Mouse (Mus musculus) left cerebral cortex, adult 2 months (tissue): ENCODE data around the gene 1110025L11Rik. TPM values are rescaled to one million over a fixed set of nuclear protein-coding genes. Genes with fewer than 3 reads are reported as not detected.
"Not testable (repeated sequence)": the region's sequence is repeated elsewhere in the genome, so short reads cannot be mapped to it uniquely, and the experiment has no call there.

ENCODE experiments used
- DNase-seq, 2 experiments: peaks; one replicate each; pipeline ENCODE4 v3.0.0; 2021 to 2022; ENCODE audit warnings: low spot score in 2 of 2, mixed read lengths in 1 of 2; ENCODE audit errors: extremely low spot score in 1 of 2
- H3K27ac ChIP-seq: fragments of 200-600 bp; 2 replicates; pipeline ENCODE4 v1.8.1; 2022
- H3K4me3 ChIP-seq: fragments of 200-600 bp; 2 replicates; pipeline ENCODE4 v1.8.1; 2022
- CTCF ChIP-seq: fragments of 200-600 bp; IDR thresholded peaks from 2 replicates; pipeline ENCODE4 v1.8.1; 2022; ENCODE audit warnings: antibody characterized with exemption, mild to moderate bottlenecking, moderate library complexity
- intact Hi-C: fragments of 180-260 bp; cut with DNase I; formaldehyde crosslinking; loops from one replicate; pipeline ENCODE4 v1.15.1; 2025
- long read RNA-seq, 2 experiments: library from polyadenylated mRNA; stranded (forward); transcript quantifications; one replicate each; pipeline ENCODE4 v2.0.0; 2021; ENCODE audit warnings: borderline mapping rate in 2 of 2
- total RNA-seq, 2 experiments: library from RNA; stranded (reverse); gene quantifications; 2 replicates each; pipeline ENCODE4 v1.2.3; 2021

The 1110025L11Rik gene
- not detected for total RNA-seq
- long read RNA-seq, experiment 1 = 0 reads
- long read RNA-seq, experiment 2 = 0 reads

GRCm38 (mm10) chr16:89063902-89064301, at the start of gene 1110025L11Rik:
1110025L11Rik (minus strand) TSS chr16:89064002.
- H3K4me3 ChIP-seq, intact Hi-C loops, DNase-seq, H3K27ac ChIP-seq: not testable (repeated sequence)

GRCm38 (mm10) chr16:89071041-89071440, 7.2 kb upstream of the 1110025L11Rik start:
- H3K27ac ChIP-seq, H3K4me3 ChIP-seq: not testable (repeated sequence)

GRCm38 (mm10) chr16:89047783-89048182, 16.0 kb downstream of the 1110025L11Rik start, which contains the start of gene Krtap6-5:
Krtap6-5 (minus strand) TSS chr16:89047883.
- DNase-seq = no peak
- intact Hi-C loops = no loop called here
- no peak within 1 kb of the TSS for H3K4me3 ChIP-seq
- TF ChIP-seq CTCF = no peak
- no peak within 1 kb of the TSS for H3K27ac ChIP-seq

More at GRCm38 (mm10) chr16:89071041-89071440, 7.2 kb upstream of the 1110025L11Rik start:
- intact Hi-C loops, DNase-seq: not testable (repeated sequence)

GRCm38 (mm10) chr16:89041372-89041771, 22.4 kb downstream of the 1110025L11Rik start, which contains the start of gene Gm10228:
Gm10228 (minus strand) TSS chr16:89041472.
- H3K4me3 ChIP-seq, intact Hi-C loops, H3K27ac ChIP-seq, DNase-seq: not testable (repeated sequence)

GRCm38 (mm10) chr16:89031399-89031798, 32.4 kb downstream of the 1110025L11Rik start, which contains the start of gene Krtap6-1:
Krtap6-1 (plus strand) TSS chr16:89031699.
- DNase-seq, intact Hi-C loops, H3K27ac ChIP-seq, H3K4me3 ChIP-seq: not testable (repeated sequence)

- DNase-seq, H3K4me3 ChIP-seq, intact Hi-C loops: not testable (repeated sequence)
These were observed 48.8 kb downstream of the 1110025L11Rik start, which contains the start of gene Gm10229 for GRCm38 (mm10) chr16:89014984-89015383. Gm10229 (plus strand) TSS chr16:89015284.

GRCm38 (mm10) chr16:89013973-89014372, 49.8 kb downstream of the 1110025L11Rik start:
- no peak for DNase-seq
- Histone ChIP-seq H3K4me3 (no peak overlapping the region), H3K27ac (no peak overlapping the region)
- intact Hi-C loops = no loop called here
- TF ChIP-seq CTCF = no peak

More at GRCm38 (mm10) chr16:89014984-89015383, 48.8 kb downstream of the 1110025L11Rik start, which contains the start of gene Gm10229:
- H3K27ac ChIP-seq = not testable (repeated sequence)

Other genes starting within 250 kb of the 1110025L11Rik start
- not detected for gene Krtap15, start 243.8 kb downstream of the 1110025L11Rik start, total RNA-seq
- not detected for gene Krtap14, start 237.9 kb downstream of the 1110025L11Rik start, total RNA-seq
- gene Krtap19-1, start 194.6 kb downstream of the 1110025L11Rik start, total RNA-seq = not detected
- gene Krtap19-2, start 189.7 kb downstream of the 1110025L11Rik start, total RNA-seq = not detected
- gene Krtap19-3, start 186.0 kb downstream of the 1110025L11Rik start, total RNA-seq = not detected
- gene Krtap19-4, start 178.9 kb downstream of the 1110025L11Rik start, total RNA-seq = not detected
- not detected for gene Krtap19-5, start 167.5 kb downstream of the 1110025L11Rik start, total RNA-seq
- not detected for gene Krtap19-9b, start 131.7 kb downstream of the 1110025L11Rik start, total RNA-seq
- not detected for gene Krtap16-3, start 101.1 kb downstream of the 1110025L11Rik start, total RNA-seq
- not detected for gene Krtap22-2, start 53.2 kb downstream of the 1110025L11Rik start, total RNA-seq
- gene Gm10229, start 48.7 kb downstream of the 1110025L11Rik start, total RNA-seq = not detected
- gene Krtap6-1, start 32.3 kb downstream of the 1110025L11Rik start, total RNA-seq = not detected
- not detected for gene Gm10228, start 22.5 kb downstream of the 1110025L11Rik start, total RNA-seq
- not detected for gene Krtap6-5, start 16.1 kb downstream of the 1110025L11Rik start, total RNA-seq
- not detected for gene Krtap6-3, start 20.0 kb upstream of the 1110025L11Rik start, total RNA-seq
- not detected for gene Gm6358, start 76.8 kb upstream of the 1110025L11Rik start, total RNA-seq
- not detected for gene Gm10061, start 87.1 kb upstream of the 1110025L11Rik start, total RNA-seq
- gene Gm9789, start 94.0 kb upstream of the 1110025L11Rik start, total RNA-seq = not detected
- gene Gm7735, start 105.5 kb upstream of the 1110025L11Rik start, total RNA-seq = not detected
- not detected for gene 1110057P08Rik, start 110.7 kb upstream of the 1110025L11Rik start, total RNA-seq
- gene Krtap20-2, start 141.9 kb upstream of the 1110025L11Rik start, total RNA-seq = not detected